In the genomic region with DNA sequence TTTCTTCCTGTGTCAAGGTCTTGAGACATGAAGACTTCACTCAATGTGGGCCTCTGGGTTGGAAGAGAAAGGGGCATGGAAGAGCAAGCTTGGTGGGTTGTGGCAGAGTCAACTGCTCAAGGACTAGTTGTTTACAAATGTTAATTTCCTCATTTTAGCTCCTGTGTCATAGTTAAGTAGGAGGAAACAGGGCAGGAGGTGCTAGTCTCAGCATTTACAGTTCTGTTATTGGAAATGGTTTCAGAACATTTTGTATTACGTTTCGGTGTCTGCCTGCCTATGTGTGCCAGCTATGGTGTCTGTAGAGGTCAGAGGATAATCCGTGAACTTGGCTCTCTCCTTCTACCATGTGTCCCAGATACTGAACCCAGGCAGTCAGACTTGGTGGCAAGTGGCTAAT, we compare ENCODE assay signal across 10 mouse cellular contexts. TPM values are rescaled to one million over a fixed set of nuclear protein-coding genes. Genes with fewer than 3 reads are reported as not detected.
A peak's percentile ranks its signal among the peaks of the same experiment; 100 is the strongest.
DNase-seq lines count a peak whose midpoint lies in the region; ATAC-seq and TF ChIP-seq lines count a peak whose summit lies in the region.
"Had no signal": no experiment of that assay in that cellular context is flagged by ENCODE, and none has a peak within 500 bp of the region (broad histone marks: within the 10 kb centered on the region; RNA-seq: fewer than 3 reads in every experiment).

No protein-coding gene starts in this region.

- H3K36me3 ChIP-seq in heart, embryonic 12.5 days, result peaks cover 20% of the 10 kb centered on the region
- H3K36me3 ChIP-seq in spleen, adult 2 months (ENCODE audit: control insufficient read depth, insufficient read depth, low read length), result peaks cover 7% of the 10 kb centered on the region
- peaks cover 11% of the 10 kb centered on the region for H3K36me3 ChIP-seq in liver, embryonic 14.5 days (replicated peaks; ENCODE audit: control insufficient read depth, insufficient read depth, low read depth)

- H3K4me1 ChIP-seq in heart, embryonic 12.5 days (replicated peaks), result peaks cover 56% of the 10 kb centered on the region
- peaks cover 11% of the 10 kb centered on the region; the same call in 1 of the 2 replicates for H3K4me1 ChIP-seq in spleen, adult 2 months (ENCODE audit: control insufficient read depth, insufficient read depth, insufficient read length)
- peaks cover 30 to 46% of the 10 kb centered on the region in 2 experiments for H3K4me1 ChIP-seq in liver, embryonic 14.5 days (replicated peaks; ENCODE audit: control insufficient read depth in 2 of 2, insufficient read depth in 2 of 2, low read length in 1 of 2)

- TF ChIP-seq EP300 in liver, embryonic 14.5 days (IDR thresholded peaks at IDR 0.05; ENCODE audit: low read depth), result no peak

- no peak overlapping the region for H3K4me2 ChIP-seq in heart, embryonic 12.5 days
- H3K4me2 ChIP-seq in liver, embryonic 14.5 days (ENCODE audit: low read depth), result no peak overlapping the region

- intact Hi-C loops in left cerebral cortex, postnatal 4 days (cut with DNase I), result no loop called here

- no peaks in the 10 kb centered on the region for H3K9me3 ChIP-seq in heart, embryonic 12.5 days (replicated peaks)
- H3K9me3 ChIP-seq in liver, embryonic 14.5 days (ENCODE audit: control insufficient read depth, low read length), result no peaks in the 10 kb centered on the region

- 88% methylated on average over 3 of the region's 3 CpGs for WGBS in heart, embryonic 12.5 days
- 43% methylated on average over 3 of the region's 3 CpGs for WGBS in spleen, adult 2 months
- 80% methylated on average over 3 of the region's 3 CpGs for WGBS in liver, embryonic 14.5 days (ENCODE audit: insufficient replicate concordance)

- H3K27me3 ChIP-seq in heart, embryonic 12.5 days (replicated peaks), result no peaks in the 10 kb centered on the region
- no peaks in the 10 kb centered on the region for H3K27me3 ChIP-seq in spleen, adult 2 months (ENCODE audit: control insufficient read depth, insufficient read depth, low read length)
- H3K27me3 ChIP-seq in liver, embryonic 14.5 days (ENCODE audit: control insufficient read depth, insufficient read depth, low read length), result no peaks in the 10 kb centered on the region

- DNase-seq in heart, postnatal 4 days, result no peak
- no peak for DNase-seq in spleen, adult 2 months (ENCODE audit: low read depth in 1 of 2, low spot score in 2 of 2)
- no peak for DNase-seq in spleen, postnatal 36 days (ENCODE audit: low spot score in 2 of 2)
- no peak for DNase-seq in liver, embryonic 14.5 days (ENCODE audit: low read depth in 3 of 3, low spot score in 3 of 3)
- no peak for DNase-seq in frontal cortex, postnatal 25 days (ENCODE audit: low spot score in 2 of 2)
- no peak for DNase-seq in left cerebral cortex, postnatal 4 days
- DNase-seq in adrenal gland, postnatal 36 days, result no peak
- DNase-seq: adrenal gland, adult 8-10 months; kidney, adult 8-10 months had no signal

- ATAC-seq in heart, embryonic 12.5 days (ENCODE audit: insufficient number of reproducible peaks, low FRiP score), result no peak
- no peak for ATAC-seq in liver, embryonic 14.5 days (ENCODE audit: insufficient read depth)

- H3K27ac ChIP-seq in heart, embryonic 12.5 days (ENCODE audit: poor library complexity, severe bottlenecking), result 0 out of 2 replicates have a peak overlapping the region, but pooled peaks have one; percentile 49
- H3K27ac ChIP-seq in spleen, adult 2 months (ENCODE audit: insufficient read depth, low read length), result peak overlapping the region; percentile 51; the same call in 1 of the 2 replicates
- peak overlapping the region; percentile 31; the same call in 1 of the 2 replicates for H3K27ac ChIP-seq in liver, embryonic 14.5 days

- no peak for TF ChIP-seq POLR2A in spleen, adult 2 months (IDR thresholded peaks at IDR 0.05; ENCODE audit: low read depth, low read length)

- H3K9ac ChIP-seq in heart, embryonic 12.5 days, result no peak overlapping the region
- H3K9ac ChIP-seq in liver, embryonic 14.5 days (replicated peaks), result no peak overlapping the region

- TF ChIP-seq CTCF in spleen, adult 2 months (IDR thresholded peaks at IDR 0.05; ENCODE audit: extremely low read depth, insufficient read depth, insufficient read length, insufficient replicate concordance), result no peak
- TF ChIP-seq CTCF in liver, embryonic 14.5 days (IDR thresholded peaks at IDR 0.05; ENCODE audit: low read depth), result no peak

- no peak overlapping the region for H3K4me3 ChIP-seq in heart, embryonic 12.5 days
- no peak overlapping the region for H3K4me3 ChIP-seq in spleen, adult 2 months (ENCODE audit: extremely low read depth, insufficient read depth, insufficient read length)
- no peak overlapping the region for H3K4me3 ChIP-seq in liver, embryonic 14.5 days (ENCODE audit: insufficient read depth in 1 of 2, low read depth in 2 of 2, low read length in 2 of 2)

RNA-seq across cellular contexts. Expression of a gene that starts 26.3 kb away (rescaled TPM):
- polyA plus RNA-seq in heart, embryonic 12.5 days (2016; fragmentation: Nextera tagmentation; extraction: Ambion mirVana), result 13.3 and 15.5 TPM in 2 replicates
- 10 to 100 TPM; 51.4 to 52.3 TPM for total RNA-seq in heart, postnatal 4 days (2021)
- polyA plus RNA-seq in spleen, adult 2 months (2012; rRNA removed), result 9.0 and 12.9 TPM in 2 replicates
- polyA plus RNA-seq in liver, embryonic 14.5 days (2012; rRNA removed), result 5.7 and 7.9 TPM in 2 replicates
- 9.0 and 11.0 TPM in 2 replicates for polyA plus RNA-seq in liver, embryonic 14.5 days (2014; fragmentation: Nextera tagmentation; extraction: Ambion mirVana)
- total RNA-seq in left cerebral cortex, postnatal 4 days (2021), result 10 to 100 TPM; 32.3 to 35.3 TPM
- 10 to 100 TPM; 15.0 to 18.5 TPM for total RNA-seq in adrenal gland, postnatal 36 days (2021)

RNA-seq across cellular contexts. Expression of a gene that starts 56.2 kb away (rescaled TPM):
- 70.2 and 70.7 TPM in 2 replicates for polyA plus RNA-seq in heart, embryonic 12.5 days (2016; fragmentation: Nextera tagmentation; extraction: Ambion mirVana)
- 10 to 100 TPM; 33.9 to 36.5 TPM for total RNA-seq in heart, postnatal 4 days (2021)
- 63.7 and 81.9 TPM in 2 replicates for polyA plus RNA-seq in spleen, adult 2 months (2012; rRNA removed)
- polyA plus RNA-seq in liver, embryonic 14.5 days (2012; rRNA removed), result 23.6 and 39.8 TPM in 2 replicates
- polyA plus RNA-seq in liver, embryonic 14.5 days (2014; fragmentation: Nextera tagmentation; extraction: Ambion mirVana), result 56.4 and 62.7 TPM in 2 replicates
- total RNA-seq in left cerebral cortex, postnatal 4 days (2021), result 10 to 100 TPM; 41.2 to 41.9 TPM
- total RNA-seq in adrenal gland, postnatal 36 days (2021), result 100 to 1,000 TPM; 110 to 117 TPM
